Mouse (Mus musculus): ENCODE measurements at regions not wholly inside any gene's neighbourhood (a gene's known extent, or its start where the extent isn't known, plus 50 kb on each side); places are given as distances from the start of the nearest gene placed in this dataset.

DNA sequence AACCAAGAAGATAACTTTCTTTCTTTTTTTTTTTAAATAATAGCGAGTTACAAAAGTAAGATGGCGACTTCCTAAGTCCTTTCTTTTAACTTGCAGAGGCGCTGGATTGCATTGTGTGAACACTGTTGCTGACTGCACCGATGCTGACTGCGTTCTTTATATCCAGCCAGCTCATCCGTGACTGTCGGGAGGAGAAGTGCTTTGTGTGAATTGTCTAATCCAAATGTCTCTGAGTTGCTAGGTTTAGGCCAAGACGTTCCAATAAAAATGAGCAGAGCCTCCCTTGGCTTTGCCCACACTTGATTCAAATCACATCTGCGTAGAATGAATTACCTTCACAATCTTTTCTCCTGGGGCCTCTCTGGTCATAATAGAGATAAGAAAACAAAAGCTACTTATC lies 156.0 kb upstream of the Slc24a2 start:
- no peak for DNase-seq

DNA sequence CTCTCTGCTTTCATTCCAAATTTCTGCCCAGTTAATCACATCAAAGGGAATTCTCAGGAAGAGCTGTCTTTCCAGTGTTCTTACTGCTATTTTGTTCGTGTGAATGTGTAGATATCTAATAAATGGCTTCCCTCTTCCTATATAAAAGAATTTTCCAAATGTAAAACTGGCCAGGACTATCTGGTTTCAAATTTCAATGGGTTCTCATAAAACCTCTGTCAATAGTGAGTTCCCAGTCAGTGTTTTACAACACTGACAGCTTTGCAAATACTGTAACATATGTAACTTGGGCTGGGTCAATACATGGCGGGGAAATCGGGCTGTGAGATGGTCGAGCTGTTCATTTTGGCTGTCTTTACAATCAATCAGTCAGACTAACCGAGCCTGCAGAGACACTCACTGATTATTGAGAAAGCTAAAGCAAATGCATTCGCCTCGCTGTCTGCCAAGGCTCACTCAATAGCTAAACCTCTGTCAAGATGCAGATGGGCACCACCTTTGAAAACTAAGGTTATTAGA lies 155.0 kb upstream of the Slc24a2 start:
- no peak for DNase-seq

DNA sequence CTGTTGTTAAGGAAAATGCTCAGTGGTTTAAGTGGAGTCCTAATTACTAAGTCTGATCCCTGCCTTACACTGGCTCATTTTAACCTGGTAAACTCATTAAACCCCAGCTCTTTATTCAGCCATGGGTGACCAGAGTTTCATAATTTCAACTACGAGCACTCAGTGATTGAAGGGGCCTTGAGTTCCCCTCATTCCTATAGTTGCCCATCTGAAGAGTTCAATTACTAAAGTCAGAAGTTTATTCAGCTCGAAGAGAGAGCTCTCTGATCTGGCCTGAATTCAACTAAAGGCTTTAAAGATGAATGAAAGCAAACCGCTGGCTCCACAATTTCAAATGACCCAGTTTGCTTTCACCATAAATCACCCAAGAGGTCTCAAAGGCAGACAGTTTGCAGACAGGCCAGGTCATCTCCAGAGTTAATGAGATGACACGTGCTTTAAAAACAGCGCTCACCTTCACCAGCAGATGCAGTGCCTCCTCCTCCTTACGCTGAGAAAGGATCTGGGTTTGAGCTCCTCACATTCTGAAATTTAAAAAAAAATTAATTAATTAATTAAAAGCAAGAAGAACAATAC lies 154.3 kb upstream of the Slc24a2 start:
- DNase-seq: no peak

DNA sequence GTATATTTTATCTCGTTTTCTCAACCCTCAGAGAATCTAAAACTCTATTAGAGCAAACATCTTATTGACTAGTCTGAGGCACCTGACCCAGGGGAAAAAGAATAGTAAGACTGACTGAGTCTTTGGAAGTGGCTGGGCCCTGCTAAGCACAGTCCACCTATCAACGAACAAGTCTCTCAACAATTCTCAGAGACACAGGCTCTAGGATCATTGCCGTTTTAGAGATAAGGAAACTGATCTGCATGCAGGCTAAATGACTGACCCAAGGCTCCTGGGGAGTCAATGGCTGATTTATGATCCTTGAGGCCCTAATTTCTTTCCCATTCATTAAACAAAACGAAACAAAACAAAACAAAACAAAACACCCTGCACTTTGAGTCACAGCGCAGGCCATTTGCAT lies 150.4 kb upstream of the Slc24a2 start:
- no peak for DNase-seq

DNA sequence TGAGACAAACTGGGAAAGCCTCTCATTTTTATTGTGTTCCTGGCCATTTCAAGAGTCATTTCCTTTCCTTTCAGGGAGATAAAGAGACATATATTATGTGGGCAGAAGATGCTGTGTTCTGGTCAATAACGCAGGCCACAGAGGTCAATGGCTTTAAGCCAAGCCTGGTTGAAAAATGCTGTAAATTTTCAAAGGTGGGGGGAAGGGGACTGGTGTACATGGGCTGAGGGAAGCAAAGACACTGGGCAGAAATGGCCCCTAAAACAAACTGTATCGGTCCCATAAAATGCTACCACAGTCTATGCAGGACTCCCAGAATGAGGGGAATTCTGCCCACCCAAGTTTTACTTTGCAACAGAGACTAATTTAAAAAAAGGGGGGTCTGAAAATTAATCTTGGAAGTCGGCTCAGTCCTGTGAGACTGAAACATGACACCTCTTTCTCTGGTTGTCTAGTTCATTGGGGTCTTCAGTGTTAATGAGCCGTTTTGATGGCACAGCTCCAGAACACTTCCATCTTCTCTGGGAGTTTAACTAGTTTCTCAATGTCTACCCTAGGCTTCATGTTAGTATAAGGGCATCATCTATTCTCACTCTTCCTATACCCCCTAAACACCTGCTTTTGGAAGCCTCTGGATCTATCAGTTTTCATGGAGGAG lies 149.4 kb upstream of the Slc24a2 start:
- no peak for DNase-seq

DNA sequence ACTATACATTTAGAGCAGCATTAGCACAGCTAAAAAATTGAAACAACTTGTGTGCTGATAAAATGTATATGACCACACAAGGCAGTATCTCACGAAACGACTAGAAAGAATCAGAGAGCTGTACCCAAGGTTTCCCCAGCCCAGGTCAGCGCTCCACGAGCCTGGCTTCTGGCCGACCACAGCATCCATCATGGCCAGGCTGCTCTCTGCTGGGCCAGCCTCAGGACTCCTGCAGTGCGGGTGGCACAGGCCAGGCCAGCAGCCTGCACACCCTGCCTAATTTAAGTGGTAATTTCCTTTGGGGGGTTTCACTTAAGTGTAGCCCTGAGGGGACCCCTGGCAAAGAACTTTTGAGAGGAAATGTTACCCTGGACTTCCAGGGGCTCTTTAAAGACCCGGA lies 141.7 kb upstream of the Slc24a2 start:
- no peak for DNase-seq

DNA sequence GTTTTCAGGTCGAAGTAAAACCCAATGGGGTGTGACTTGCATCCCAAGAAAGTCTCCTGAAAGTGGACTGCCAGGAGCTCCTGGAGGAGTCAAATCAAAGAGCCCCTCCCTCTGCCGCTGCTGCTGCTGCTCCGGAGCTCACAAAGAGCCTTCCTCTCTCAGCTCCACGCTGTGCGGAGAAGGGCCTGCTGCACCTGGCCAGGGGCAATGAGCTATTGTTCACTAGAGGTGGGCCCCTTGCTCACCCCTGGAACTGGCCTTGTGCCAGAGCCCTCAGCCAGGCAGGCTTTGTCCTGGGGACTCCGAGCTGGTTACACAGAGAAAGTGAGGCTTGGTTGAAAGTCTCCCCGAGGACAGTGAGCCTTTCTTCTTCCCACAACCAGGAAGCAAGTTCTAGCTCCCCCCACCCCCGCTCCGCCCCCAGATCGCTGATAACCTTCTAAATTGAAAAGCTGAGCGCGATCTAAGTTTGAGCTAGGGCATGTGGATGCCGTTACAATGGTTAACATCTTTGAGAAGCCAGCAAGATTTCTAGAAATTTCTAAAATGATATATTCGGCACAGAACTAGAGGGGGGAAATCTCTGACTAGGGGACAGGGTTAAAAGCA lies 139.5 kb upstream of the Slc24a2 start:
- peak; percentile 12 to 16 for DNase-seq

DNA sequence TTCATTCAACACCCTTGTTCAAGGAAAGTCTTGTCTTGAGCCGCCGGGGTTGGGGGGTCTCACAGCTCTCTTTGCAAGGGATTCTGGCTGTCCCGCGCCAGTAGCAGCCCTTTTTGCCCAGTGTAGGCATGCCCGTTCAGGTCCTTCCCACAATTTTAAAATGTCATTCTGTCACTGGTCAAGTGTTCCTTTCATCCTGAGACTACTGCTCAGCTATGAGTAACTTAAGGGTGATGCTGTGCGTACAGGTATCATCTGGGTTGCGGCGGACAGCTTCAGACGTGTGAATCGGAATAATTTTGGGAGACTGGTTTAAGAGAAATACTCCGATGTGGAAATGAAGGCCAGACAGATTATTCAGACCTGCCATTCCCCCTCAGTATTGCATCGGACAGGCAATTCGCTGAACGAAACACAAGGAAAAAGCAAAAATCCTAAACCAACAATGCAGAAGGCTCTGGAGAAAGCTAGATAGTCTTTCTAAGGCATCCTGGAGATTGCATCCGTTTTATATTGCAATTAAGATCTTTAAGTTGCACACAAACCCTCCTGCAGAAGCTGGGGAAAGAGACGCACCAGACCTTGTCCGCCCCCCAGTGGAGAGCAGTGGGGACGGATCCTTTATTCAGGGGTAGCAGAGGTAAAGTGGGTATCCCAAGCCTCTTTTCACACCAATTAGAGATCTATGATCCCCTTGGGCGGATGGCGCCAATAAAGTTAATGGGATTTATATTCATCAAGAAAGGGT lies 138.3 kb upstream of the Slc24a2 start:
- DNase-seq: peak; percentile 66 to 71

DNA sequence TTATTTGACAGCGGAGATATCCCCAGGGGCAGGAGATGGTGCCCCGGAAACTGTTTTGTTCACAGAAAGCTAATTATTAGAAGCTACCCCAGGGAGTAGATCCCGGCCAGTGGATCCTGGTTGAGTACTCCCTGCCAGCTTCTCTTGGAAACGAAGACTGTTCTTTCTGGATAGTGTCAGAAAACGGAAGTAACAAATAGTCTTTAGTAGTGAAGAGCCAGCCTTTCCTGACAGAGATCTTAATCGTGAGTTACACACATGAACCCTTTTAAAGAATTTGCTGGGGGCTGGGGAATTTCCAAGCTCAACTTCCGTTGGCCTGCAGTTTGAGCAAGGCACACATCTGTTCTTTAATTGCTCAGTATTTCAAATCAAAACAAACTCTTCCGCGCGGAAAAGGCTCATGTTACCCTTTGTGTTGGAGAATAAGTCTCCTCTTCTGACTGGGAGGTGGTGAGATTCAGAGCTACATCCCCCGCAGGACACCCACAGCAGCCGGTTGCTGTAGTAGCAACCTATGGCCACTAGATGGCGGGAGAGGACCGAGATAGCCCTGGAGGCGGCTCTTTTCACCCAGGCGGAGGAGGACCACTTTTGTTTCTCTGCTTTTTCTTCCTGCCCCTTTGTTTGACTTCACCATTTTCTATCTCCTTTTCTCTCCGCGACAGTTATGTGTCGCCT lies 137.6 kb upstream of the Slc24a2 start:
- peak; percentile 78 to 79 for DNase-seq

DNA sequence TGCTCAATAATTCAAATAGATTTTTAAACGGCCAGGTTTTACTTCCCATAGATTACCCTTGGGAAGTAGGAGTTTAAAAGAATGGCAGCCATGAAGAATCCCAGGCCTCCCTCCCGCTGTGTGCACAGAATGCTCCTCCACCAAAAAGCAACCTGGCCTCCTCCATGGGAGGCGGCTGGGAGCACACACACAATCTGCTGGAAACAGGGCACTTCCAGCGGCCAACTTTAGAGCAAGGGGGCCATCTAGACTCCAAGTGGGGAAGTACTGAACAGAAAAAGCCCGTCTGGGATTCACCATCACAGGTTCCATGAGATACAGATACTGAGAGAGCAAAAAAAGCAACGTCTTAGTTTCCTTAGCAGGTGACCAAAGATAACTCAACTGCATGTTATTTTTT lies 131.9 kb upstream of the Slc24a2 start:
- no peak for DNase-seq

DNA sequence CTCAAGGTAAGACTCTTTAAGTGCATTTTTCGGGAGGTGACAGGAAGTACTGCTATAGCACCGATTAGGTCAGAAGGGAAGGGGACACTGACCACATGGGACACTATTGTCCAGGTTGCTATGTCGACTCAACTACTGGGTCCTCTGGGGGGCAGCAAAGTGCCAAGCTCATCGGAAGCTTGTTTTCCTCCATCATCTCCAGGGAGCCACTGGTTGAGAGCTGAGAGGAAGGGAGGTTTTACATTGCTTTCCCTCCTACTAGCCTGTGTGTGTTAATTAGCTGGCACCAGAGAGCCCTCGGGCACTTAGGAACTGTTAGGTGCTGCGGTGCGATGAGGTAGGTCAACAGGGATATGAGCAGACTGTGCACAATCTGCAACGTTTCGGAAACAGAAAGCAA lies 129.2 kb upstream of the Slc24a2 start:
- DNase-seq: peak; percentile 14 to 22

DNA sequence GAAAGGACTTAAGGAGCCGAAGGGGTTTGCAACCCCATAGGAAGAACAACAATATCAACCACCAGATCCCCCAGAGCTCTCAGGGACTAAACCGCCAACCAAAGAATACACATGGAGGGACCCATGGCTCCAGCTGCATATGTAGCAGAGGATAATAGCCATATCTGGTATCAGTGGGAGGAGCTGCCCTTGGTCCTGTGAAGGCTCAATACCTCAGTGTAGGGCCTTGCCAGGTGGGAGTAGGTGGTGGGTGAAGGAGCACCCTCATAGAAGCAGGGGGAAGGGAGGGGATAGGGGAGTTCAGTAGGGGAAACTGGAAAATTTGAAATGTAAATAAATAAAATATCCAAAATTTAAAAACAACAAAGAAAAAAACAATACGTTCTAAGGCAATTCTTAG lies 128.7 kb upstream of the Slc24a2 start:
- DNase-seq: no peak

DNA sequence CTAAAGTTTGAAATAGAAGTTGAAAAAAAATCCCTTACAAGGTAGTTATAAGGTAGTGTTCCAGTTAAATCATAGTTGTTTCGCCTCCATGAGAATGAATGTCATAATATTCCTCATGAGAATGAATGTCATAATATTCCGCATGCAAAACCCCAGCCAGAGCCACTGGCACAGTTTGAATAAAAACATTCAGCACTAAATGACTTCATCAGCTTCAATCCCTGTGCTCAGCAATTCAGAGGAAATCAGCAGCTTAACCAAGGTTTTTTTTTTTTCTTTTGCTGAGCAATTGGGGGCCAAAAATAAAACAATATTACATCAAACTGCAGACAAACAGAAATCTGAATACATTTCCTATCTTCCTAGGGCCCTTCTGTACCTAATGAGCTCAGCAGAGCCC lies 102.7 kb upstream of the Slc24a2 start:
- DNase-seq: no peak

DNA sequence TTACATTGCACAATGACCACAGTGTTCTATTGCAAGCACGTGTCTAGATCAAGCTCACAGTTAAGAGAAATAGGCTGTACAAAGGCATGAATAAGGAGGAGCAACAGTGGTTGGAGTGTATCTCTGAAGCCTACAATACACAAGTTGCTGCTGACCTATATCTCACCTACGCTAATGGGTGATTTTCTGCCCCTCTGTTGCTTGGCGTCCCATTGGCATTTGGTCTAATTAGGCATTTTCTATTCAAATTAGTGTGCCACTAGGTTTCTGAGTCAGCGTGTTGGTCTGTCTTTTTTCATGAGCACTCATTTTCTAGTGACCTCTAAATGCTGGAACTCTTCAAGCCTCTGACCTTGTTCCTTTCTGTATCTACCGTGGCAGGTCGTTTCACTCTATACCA lies 98.9 kb upstream of the Slc24a2 start:
- DNase-seq: no peak

DNA sequence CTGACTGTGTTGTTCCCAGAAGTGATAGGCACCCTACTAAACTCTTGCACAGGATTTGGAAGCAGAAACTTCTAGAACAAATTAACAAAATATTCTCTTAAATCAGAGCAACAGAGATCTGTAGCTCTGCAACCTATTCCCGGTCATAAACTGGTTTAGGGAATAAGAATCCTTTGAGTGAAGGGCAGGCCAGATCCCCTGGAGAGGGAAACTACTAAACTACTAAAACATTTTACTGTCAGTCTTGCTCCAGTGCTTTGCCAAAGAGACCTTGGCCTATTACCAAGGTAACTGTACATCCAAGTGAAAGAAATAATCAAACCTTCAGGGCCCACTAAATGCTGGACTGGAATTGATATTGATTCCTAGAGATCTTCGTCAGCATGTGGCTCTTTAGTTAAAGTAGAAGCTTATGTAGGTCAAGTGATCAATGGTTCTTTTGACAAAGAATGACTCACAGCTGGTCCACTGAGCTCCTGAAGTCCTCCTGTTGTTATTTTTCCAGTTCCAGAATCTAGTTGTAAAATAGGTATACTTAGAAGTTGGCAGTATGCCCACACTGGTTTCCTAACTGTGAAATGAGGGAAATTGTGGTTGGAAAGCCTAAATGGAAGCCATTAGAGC lies 91.6 kb upstream of the Slc24a2 start:
- no peak for DNase-seq

DNA sequence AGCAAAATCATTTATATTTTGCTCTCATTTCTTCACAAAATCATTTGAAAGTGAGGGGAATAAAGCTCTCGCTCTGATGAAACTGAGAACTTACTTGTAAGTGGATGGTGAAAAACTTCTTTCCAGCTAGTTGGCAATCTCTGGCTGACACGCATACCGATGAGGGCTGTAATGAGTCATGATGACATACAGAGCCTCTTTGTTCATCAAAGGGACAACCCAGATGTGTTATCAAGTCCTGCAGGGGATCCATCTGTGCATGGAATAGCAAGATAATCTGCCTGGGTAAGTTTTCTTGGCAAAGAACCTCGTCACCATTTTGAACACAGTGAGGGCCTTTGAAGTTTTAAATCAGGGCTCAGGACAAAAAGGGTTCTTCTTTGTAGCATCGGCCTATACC lies 67.9 kb upstream of the Slc24a2 start:
- DNase-seq: no peak

DNA sequence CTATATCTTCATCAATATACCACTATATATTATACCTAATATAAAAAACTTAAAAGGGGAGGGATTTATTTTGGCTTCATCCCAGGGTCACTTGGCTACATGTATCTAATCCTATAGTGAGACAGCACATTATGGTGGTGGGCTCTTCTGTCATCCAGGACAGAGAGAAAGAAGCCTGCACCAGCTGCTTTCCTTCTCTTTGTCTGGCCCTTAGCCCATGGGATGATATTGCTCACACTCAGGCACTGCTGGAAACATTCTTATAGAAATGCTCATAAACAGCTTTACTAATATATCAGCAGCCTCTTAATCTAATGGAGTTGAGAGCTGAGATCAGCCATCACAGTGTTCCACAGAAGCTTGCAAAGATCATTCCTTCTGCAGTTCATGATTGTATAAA lies 64.3 kb upstream of the Slc24a2 start:
- DNase-seq: no peak
